Mouse (Mus musculus): ENCODE measurements around the gene Dph5. TPM values are rescaled to one million over a fixed set of nuclear protein-coding genes. Genes with fewer than 3 reads are reported as not detected.
"Not testable (repeated sequence)": the region's sequence is repeated elsewhere in the genome, so short reads cannot be mapped to it uniquely, and the experiment has no call there.

Dph5 gene
- 1 to 10 TPM; 6.5 to 6.9 TPM for total RNA-seq (2021)

- peak; percentile 91 to 92 for DNase-seq
- intact Hi-C loops (cut with DNase I) = loop anchor here (2.0 to 5.0 kb wide), 3 partner anchors 67 to 225 kb away; partner anchors contain the start of gene S1pr1
Measured at GRCm38 (mm10) chr3:115887427-115888309, at the start of gene Dph5. Gene Dph5, plus strand, starts transcription at chr3:115887837.

DNA sequence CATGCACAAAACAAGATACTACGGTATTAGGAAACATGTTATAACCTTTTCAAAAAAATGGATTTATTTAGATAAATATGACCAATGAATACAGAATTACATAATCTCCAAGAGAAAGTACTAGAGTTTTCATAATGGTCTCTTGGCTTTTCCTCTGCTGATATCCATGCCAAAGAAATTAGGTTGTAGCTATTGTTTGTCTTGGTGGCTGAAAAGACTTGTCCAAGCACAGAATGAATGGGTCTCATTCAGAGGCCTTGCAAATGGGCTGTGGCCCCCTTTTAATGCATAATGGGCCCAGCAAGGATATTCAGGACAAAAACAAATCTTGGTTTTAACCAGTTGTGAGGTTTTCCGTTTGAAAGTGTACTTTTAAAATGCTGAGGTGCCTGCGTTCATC lies 43.1 kb upstream of the Dph5 start:
- intact Hi-C loops (cut with DNase I) = no loop called here
- DNase-seq = no peak

- intact Hi-C loops (cut with DNase I) = no loop called here
Measured at GRCm38 (mm10) chr3:115845032-115845618, 42.5 kb upstream of the Dph5 start.

GRCm38 (mm10) chr3:115845724-115846123 lies 41.9 kb upstream of the Dph5 start:
- intact Hi-C loops (cut with DNase I) = no loop called here
- no peak for DNase-seq

More at GRCm38 (mm10) chr3:115845032-115845618, 42.5 kb upstream of the Dph5 start:
- no peak for DNase-seq

DNA sequence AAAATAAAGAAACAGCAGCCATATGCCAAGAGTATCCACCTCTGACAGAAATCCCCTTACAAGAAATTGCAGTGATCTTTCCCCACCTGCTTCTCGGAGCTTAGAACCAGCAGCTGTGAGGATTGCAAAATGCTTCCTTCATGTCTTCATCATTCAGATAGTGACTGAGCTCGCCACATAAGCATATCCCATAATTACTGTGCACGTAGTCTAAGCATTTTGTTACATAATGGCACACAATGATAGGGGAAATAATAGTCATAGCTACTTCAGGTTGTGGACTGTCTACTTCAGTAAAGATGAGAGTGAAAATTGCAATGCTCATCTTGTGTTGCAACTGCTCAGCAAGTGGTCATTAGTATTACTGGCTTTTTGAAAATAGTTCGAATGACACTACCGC lies 41.5 kb upstream of the Dph5 start:
- no peak for DNase-seq
- intact Hi-C loops (cut with DNase I) = no loop called here

- intact Hi-C loops (cut with DNase I) = no loop called here
- no peak for DNase-seq
Measured at GRCm38 (mm10) chr3:115848686-115849480, 38.8 kb upstream of the Dph5 start.

DNA sequence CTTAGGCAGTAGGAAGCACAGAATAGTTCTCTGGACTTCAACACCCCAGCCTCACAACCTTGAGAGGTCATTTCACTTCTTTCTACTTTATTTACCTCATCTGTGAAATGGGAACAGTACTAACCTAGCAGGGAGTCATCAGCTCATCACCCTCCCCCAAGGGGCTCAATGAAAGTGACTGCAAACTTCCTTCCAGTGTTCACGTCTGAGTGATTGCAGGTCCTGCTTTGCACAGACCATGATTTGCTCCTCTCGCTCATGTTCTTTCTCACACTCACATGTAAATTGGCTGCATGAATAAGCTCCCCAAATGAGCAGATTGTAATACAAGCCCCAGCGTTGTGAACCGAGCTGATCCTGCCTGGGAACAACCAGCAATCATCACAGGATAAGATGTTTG lies 36.7 kb upstream of the Dph5 start:
- intact Hi-C loops (cut with DNase I) = no loop called here
- no peak for DNase-seq

GRCm38 (mm10) chr3:115854672-115855191 lies 32.9 kb upstream of the Dph5 start:
- DNase-seq = no peak
- intact Hi-C loops (cut with DNase I) = no loop called here

- intact Hi-C loops (cut with DNase I) = no loop called here
- no peak for DNase-seq
Measured at GRCm38 (mm10) chr3:115855576-115855975, 32.1 kb upstream of the Dph5 start.

- intact Hi-C loops (cut with DNase I) = no loop called here
- DNase-seq = no peak
Measured at GRCm38 (mm10) chr3:115856484-115857022, 31.1 kb upstream of the Dph5 start.

GRCm38 (mm10) chr3:115857436-115857835 lies 30.2 kb upstream of the Dph5 start:
- intact Hi-C loops (cut with DNase I) = no loop called here
- DNase-seq = no peak

DNA sequence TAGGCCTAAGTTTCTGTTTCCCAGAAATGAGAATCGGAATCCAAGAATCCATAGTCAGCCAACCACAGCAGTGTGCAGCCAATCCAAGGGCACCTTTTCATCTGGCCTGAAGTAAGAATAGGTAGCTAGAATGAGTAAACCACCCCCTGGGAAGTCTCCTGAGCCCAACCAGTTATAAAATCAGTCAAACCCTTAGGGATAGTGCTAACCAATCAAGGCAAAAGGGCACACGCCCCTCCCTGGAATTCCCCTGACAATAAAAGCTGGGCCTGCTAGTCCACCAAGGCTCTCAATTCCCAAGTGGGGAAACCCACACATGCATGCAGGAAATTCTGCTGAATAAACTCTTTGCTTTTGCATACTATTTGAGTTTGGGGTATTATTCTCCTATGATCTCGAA lies 28.8 kb upstream of the Dph5 start:
- DNase-seq = no peak
- intact Hi-C loops (cut with DNase I) = no loop called here

- intact Hi-C loops (cut with DNase I); DNase-seq: not testable (repeated sequence)
Measured at GRCm38 (mm10) chr3:115860780-115861179, 26.9 kb upstream of the Dph5 start.

DNA sequence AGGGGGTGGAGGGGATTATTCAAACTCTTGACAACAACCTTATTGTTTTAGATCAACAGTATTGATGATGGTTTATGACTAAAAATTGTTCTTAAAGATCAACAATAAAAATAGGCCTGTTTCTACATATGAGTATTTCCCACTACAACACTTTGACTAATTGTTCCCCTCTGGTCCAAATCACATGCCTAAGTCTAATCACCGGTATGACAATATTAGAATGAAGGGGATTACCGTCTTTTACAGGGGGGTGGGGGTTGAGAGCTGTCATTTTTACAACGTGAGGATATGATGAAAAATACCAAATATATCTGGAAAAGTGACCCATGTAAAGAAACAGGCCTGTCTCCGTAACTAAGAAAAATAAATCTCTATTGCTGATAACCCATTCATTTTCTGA lies 24.1 kb upstream of the Dph5 start:
- no peak for DNase-seq
- intact Hi-C loops (cut with DNase I) = no loop called here

DNA sequence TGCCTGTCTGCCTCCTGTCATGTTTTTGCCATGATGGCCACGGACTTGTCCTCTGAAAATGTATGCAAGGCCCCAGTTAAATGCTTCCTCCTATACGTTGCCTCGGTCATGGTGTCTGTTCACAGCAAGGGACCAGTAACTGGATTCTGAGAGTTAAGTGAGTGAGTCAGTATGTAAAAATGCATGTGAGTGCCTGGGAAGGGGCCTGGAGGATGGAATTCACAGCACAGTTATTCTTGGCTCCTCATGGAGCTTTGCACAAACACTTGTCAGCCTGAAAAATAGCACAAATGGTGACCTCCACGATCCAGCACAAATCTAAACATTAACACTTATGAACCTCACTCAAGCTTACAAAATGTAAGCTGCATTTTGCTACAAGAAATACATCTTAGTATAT lies 20.5 kb upstream of the Dph5 start:
- intact Hi-C loops (cut with DNase I) = no loop called here
- DNase-seq = no peak

DNA sequence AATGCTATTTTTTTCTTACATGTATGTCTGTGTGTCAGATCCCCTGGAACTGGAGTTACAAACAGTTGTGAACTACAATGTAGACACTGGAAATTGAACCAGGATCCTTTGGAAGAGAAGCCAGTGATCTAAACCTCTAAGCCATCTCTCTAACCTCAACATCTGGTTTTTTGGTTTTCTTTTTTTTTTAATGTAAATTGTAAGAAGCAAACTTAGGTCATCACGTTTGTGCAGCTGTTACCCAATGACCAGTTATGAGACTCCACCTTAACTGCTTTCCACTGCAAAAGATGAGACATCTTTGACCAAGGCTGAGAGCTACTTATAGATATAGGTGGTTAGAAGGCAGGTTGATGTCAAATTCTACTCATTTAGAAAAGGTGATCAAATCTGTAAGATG lies 19.7 kb upstream of the Dph5 start:
- intact Hi-C loops (cut with DNase I) = no loop called here
- no peak for DNase-seq

GRCm38 (mm10) chr3:115869360-115869759 lies 18.3 kb upstream of the Dph5 start:
- intact Hi-C loops (cut with DNase I) = no loop called here
- no peak for DNase-seq

DNA sequence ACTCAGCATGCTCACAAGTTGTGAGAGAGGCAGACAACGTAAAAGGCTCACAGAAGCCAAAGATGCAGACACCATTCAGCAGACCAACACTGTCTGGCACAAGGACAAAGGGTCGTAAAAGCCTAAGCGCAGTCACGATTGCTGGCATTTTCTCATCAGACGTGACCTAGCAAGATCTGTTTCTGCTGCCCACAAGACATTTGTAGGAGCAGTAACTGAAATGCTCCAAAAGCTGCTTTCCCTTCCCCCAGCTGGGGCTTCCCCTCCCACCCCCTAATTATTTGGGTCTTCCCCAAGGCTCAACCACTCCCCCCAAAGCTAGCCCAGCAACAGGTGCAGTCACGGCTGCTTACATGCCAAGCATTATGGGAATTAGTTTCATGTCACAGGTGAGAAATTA lies 12.1 kb upstream of the Dph5 start:
- intact Hi-C loops (cut with DNase I) = no loop called here
- DNase-seq = no peak

- intact Hi-C loops (cut with DNase I) = no loop called here
- DNase-seq = no peak
Measured at GRCm38 (mm10) chr3:115877133-115877532, 10.5 kb upstream of the Dph5 start.

- DNase-seq = no peak
- intact Hi-C loops (cut with DNase I) = no loop called here
Measured at GRCm38 (mm10) chr3:115884086-115884485, 3.6 kb upstream of the Dph5 start.

All from heart, postnatal 36 days (tissue).